Mouse (Mus musculus) lung, embryonic 14.5 days (tissue): ENCODE measurements at regions not wholly inside any gene's neighbourhood (a gene's known extent, or its start where the extent isn't known, plus 50 kb on each side); places are given as distances from the start of the nearest gene placed in this dataset.

Experiments
- ATAC-seq: fragments of 200-750 bp; cut with Nextera tagmentation; 2 replicates; pipeline ENCODE4 v1.8.0; 2017; ENCODE audit warnings: mild to moderate bottlenecking, moderate TSS enrichment, moderate library complexity; ENCODE audit not compliant: insufficient read depth
- DNase-seq: peaks from one replicate; pipeline ENCODE4 v3.0.0-alpha.2; 2015
- H3K27ac ChIP-seq: fragments of 300-500 bp; sonication (generic); 2 replicates; pipeline ENCODE4 v1.5.1; 2014; ENCODE audit warnings: low read depth, mild to moderate bottlenecking, moderate library complexity
- H3K27me3 ChIP-seq: fragments of 300-500 bp; sonication (generic); 2 replicates; pipeline ENCODE4 v1.6.1; 2014; ENCODE audit warnings: low read length, control low read depth; ENCODE audit not compliant: insufficient read depth
- H3K36me3 ChIP-seq: fragments of 300-500 bp; sonication (generic); 2 replicates; pipeline ENCODE4 v1.6.1; 2014; ENCODE audit warnings: control low read depth; ENCODE audit not compliant: insufficient read depth
- H3K4me1 ChIP-seq: fragments of 300-500 bp; sonication (generic); 2 replicates; pipeline ENCODE4 v1.6.1; 2014; ENCODE audit warnings: antibody characterized with exemption, control low read depth; ENCODE audit not compliant: insufficient read depth
- H3K4me2 ChIP-seq: fragments of 300-500 bp; sonication (generic); 2 replicates; pipeline ENCODE4 v1.6.1; 2014; ENCODE audit warnings: mild to moderate bottlenecking
- H3K4me3 ChIP-seq: fragments of 300-500 bp; sonication (generic); 2 replicates; pipeline ENCODE4 v1.5.1; 2014; ENCODE audit warnings: low read depth, low read length
- H3K9ac ChIP-seq: fragments of 300-500 bp; sonication (generic); 2 replicates; pipeline ENCODE4 v1.6.1; 2014
- H3K9me3 ChIP-seq: fragments of 300-500 bp; sonication (generic); 2 replicates; pipeline ENCODE4 v1.6.1; 2016; ENCODE audit warnings: low read depth, low read length, control low read depth
- CTCF ChIP-seq: IDR thresholded peaks from 2 replicates; pipeline ENCODE4 v1.5.1; 2016; ENCODE audit warnings: antibody characterized with exemption, low read depth
- WGBS: fragments of 180-500 bp; shearing (Covaris S2); extraction: QIAGEN DNeasy Blood & Tissue Kit; methylation state at CpG from one replicate; pipeline ENCODE4 v1.1.7; 2014; 5-methylcytosine and 5-hydroxymethylcytosine counted together

- Histone ChIP-seq H3K27ac (no peak overlapping the region), H3K36me3 (no peaks in the 10 kb centered on the region), H3K9ac (no peak overlapping the region), H3K4me3 (no peak overlapping the region), H3K9me3 (no peaks in the 10 kb centered on the region), H3K4me2 (no peak overlapping the region), H3K4me1 (no peaks in the 10 kb centered on the region), H3K27me3 (no peaks in the 10 kb centered on the region)
- ATAC-seq (no peak), DNase-seq (no peak)
- no peak for TF ChIP-seq CTCF
- WGBS: 25% methylated on average over 1 of the region's 1 CpGs
Observed at GRCm38 (mm10) chr1:157887146-157887545, 380.6 kb downstream of the Sec16b start.

- no peak for ATAC-seq
- H3K9me3 ChIP-seq: no peaks in the 10 kb centered on the region
- H3K4me3 ChIP-seq: no peak overlapping the region
- H3K4me2 ChIP-seq: no peak overlapping the region
- no peak for TF ChIP-seq CTCF
- H3K9ac ChIP-seq: no peak overlapping the region
- H3K36me3 ChIP-seq: no peaks in the 10 kb centered on the region
- 83% methylated on average over 7 of the region's 7 CpGs for WGBS
- H3K27me3 ChIP-seq: no peaks in the 10 kb centered on the region
- no peak for DNase-seq
- no peaks in the 10 kb centered on the region for H3K4me1 ChIP-seq
- H3K27ac ChIP-seq: no peak overlapping the region
Observed at GRCm38 (mm10) chr1:157888573-157888972, 382.0 kb downstream of the Sec16b start.

- Histone ChIP-seq H3K27me3 (no peaks in the 10 kb centered on the region), H3K4me3 (no peak overlapping the region), H3K36me3 (no peaks in the 10 kb centered on the region), H3K27ac (no peak overlapping the region), H3K9me3 (no peaks in the 10 kb centered on the region), H3K9ac (no peak overlapping the region), H3K4me1 (no peaks in the 10 kb centered on the region), H3K4me2 (no peak overlapping the region)
- 79% methylated on average over 2 of the region's 2 CpGs for WGBS
- no peak for TF ChIP-seq CTCF
- ATAC-seq: no peak
- DNase-seq: no peak
Observed at GRCm38 (mm10) chr1:157906168-157906567, 399.6 kb downstream of the Sec16b start.

DNA sequence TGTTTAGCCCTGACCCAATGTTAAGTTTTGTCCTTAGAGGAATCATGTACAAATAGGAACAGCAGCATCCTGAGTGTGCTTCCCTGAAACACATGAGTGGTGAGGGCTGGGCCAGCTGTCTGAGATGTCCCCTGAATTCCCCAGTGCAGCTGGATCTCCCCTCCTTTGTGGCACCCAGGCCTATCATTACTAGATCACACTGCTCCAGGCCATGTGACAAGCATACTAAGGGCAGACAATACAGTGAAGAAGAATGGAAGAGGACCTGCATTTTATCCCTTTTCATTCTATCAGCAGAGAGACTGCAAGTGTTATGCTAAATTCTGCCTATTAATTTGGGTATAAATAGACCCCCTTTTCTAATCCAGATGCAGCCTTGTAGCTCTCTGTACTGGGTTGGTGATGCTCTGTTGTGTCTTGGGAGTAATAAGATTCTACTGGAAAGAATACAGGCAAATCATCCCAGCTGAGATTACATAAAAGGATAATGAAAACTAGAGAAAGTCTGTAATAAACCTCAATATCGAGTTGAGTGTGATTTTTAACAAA lies 418.3 kb downstream of the Brinp2 start:
- no peak for ATAC-seq
- Histone ChIP-seq H3K4me1 (no peaks in the 10 kb centered on the region), H3K27ac (no peak overlapping the region), H3K9me3 (no peaks in the 10 kb centered on the region), H3K27me3 (no peaks in the 10 kb centered on the region), H3K4me3 (no peak overlapping the region), H3K4me2 (no peak overlapping the region), H3K36me3 (no peaks in the 10 kb centered on the region), H3K9ac (no peak overlapping the region)
- DNase-seq: no peak
- no peak for TF ChIP-seq CTCF
- WGBS: 60% methylated on average over 1 of the region's 1 CpGs

DNA sequence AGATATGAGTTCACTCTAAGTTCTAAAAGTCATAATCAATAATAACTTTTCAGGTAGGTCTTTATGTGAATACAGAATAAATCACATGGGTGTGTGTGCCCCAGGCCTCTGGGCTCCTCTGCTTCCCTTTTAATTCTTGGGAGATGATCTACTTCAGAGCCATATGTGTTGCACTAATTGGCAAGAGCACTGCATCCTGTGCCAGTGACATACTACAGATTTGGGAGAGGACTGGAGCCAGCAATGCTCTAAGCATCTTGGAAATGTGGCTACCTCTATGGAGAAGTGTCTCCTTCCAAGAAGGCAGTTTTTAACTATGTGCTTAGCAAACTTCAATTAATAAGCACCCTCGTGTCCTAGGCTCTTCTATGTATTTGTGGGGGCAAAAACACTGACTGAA lies 416.6 kb downstream of the Brinp2 start:
- no peak for TF ChIP-seq CTCF
- 80% methylated on average over 1 of the region's 1 CpGs for WGBS

DNA sequence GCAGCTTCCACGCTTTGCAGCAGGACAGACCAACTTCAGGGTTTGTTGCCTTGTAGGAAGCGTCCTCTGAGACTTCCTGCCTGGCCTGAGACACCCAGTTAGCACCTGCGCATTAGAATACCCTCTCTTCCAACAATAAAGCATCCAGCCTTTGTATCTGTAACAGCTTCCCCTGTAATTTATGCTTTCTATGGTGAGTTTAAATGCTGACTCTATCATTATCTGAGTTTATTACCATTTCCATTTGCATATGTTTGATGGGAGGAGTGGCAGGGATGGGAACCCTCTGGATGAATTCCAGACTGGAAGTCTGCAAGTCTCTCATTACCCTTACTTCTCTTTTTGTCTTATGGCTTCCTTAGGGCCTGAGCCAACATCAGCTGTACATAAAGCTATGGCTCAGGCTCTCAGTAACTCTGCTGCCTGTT lies 415.8 kb downstream of the Brinp2 start:
- Histone ChIP-seq H3K27ac (no peak overlapping the region), H3K4me3 (no peak overlapping the region), H3K9me3 (no peaks in the 10 kb centered on the region), H3K36me3 (no peaks in the 10 kb centered on the region), H3K9ac (no peak overlapping the region), H3K4me2 (no peak overlapping the region), H3K4me1 (no peaks in the 10 kb centered on the region), H3K27me3 (no peaks in the 10 kb centered on the region)
- ATAC-seq (no peak), DNase-seq (no peak)
- TF ChIP-seq CTCF: no peak
- 42% methylated on average over 3 of the region's 3 CpGs for WGBS

More for the DNA sequence above, 416.6 kb downstream of the Brinp2 start:
- H3K4me3 ChIP-seq: no peak overlapping the region
- no peak overlapping the region for H3K4me2 ChIP-seq
- DNase-seq: no peak
- H3K9me3 ChIP-seq: no peaks in the 10 kb centered on the region
- H3K4me1 ChIP-seq: no peaks in the 10 kb centered on the region
- no peak overlapping the region for H3K27ac ChIP-seq
- H3K9ac ChIP-seq: no peak overlapping the region
- H3K27me3 ChIP-seq: no peaks in the 10 kb centered on the region
- H3K36me3 ChIP-seq: no peaks in the 10 kb centered on the region
- ATAC-seq: no peak

DNA sequence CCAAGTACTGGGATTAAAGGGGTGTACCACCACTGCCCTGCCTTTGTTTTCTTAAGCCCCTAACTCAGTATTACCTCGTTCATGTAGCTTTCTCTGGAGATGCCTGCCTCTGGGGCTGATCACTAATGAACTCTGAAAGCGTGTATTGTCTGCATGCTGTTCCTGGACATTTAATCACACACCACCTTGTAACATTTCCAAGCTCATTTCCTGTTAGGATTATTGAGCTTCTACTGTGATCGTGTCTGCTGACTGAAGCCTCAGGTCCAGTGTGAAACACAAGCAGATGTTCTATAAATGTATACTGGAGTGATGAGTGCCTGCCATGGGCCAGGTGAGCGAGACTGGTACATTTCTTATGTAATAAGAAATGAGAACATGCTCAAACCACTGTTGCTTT lies 398.6 kb downstream of the Brinp2 start:
- Histone ChIP-seq H3K27ac (no peak overlapping the region), H3K4me2 (no peak overlapping the region), H3K9ac (no peak overlapping the region), H3K36me3 (no peaks in the 10 kb centered on the region), H3K4me1 (no peaks in the 10 kb centered on the region), H3K9me3 (no peaks in the 10 kb centered on the region), H3K4me3 (no peak overlapping the region), H3K27me3 (no peaks in the 10 kb centered on the region)
- no peak for DNase-seq
- no peak for TF ChIP-seq CTCF
- 36% methylated on average over 4 of the region's 4 CpGs for WGBS
- no peak for ATAC-seq

DNA sequence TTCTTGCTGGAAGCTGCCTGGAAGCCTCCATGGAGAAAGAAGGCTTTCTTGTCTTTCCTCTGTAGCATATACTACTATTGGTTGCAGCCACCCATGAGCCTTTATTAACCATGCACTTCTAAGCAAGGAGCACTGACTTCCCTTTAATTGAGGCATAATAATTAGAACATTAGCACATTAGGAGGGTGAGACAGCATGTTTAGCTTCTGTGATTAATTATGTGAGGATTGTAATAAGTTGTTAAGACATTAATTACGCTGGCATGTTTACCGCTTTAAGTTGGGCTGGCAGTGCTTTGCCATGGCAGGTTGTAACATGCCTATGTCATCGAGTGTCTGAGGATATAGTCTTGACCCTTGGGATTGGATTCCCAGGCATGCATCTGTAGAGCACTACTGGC lies 391.7 kb downstream of the Brinp2 start:
- H3K27ac ChIP-seq: no peak overlapping the region
- H3K4me3 ChIP-seq: no peak overlapping the region
- no peak overlapping the region for H3K4me2 ChIP-seq
- no peaks in the 10 kb centered on the region for H3K4me1 ChIP-seq
- no peaks in the 10 kb centered on the region for H3K27me3 ChIP-seq
- WGBS: 83% methylated on average over 3 of the region's 3 CpGs
- no peak for ATAC-seq
- TF ChIP-seq CTCF: no peak
- no peaks in the 10 kb centered on the region for H3K36me3 ChIP-seq
- H3K9ac ChIP-seq: no peak overlapping the region
- DNase-seq: no peak
- H3K9me3 ChIP-seq: no peaks in the 10 kb centered on the region
